Mouse (Mus musculus) cerebellum, adult 18-20 months (tissue): ENCODE measurements around the gene Rasgef1a.
A peak's percentile ranks its signal among the peaks of the same experiment; 100 is the strongest.

Experiments
- DNase-seq, 2 experiments: peaks; one replicate each; pipeline ENCODE4 v3.0.0; 2021

The Rasgef1a gene

DNA sequence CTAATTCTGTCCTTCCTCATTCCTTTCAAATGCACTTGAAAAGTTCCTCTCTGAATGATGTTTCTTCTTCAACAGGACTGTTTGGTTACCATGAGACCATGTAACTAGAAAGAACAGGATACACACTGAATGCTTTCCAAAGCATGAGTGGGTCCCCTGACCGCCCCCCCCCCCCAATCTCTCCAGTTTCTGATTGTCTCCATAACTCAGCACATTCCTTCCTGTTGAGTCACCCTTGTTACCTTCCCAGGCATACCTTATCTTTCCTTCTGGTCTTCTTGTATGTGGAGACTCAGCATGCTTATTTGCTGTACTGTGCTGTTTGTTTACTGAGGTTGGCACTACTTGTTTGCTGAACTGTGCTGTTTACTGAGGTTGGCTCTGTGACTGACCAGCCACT lies 20.2 kb downstream of the Rasgef1a start:
- DNase-seq = no peak

GRCm38 (mm10) chr6:118035639-118036038 lies 24.4 kb downstream of the Rasgef1a start:
- no peak for DNase-seq

DNA sequence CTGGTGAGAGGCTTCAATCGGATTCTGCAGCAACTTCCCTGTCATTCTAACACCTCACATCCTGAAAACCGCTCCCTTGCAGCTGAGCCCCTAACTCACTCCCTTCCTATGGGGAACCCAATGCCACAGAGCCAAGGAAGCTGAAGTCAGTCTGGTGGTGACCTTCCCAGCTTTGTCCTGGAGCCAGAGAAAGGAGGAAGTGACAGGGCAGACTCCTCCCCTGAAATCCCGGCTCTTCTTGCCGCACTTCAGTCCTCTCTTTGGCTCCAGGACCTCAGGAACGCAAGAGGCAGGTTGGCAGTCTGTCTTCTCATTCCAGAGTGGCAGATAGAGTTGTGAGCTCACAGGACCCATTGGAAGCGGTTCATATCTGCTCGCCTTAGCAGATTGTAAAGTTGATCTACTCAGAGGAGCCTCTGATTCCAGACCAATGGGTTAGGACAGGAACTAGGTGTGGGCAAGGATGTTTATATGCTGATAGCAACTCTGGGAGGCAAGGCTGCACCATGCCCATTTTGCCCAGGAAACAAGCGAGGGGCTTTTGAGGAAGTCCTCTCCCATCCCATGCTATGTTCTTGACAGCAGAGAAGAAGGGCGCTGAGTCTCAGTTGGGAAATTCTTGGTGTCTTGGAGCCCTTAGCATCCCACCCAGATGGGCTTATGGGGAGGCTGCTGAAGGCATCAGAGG lies 25.0 kb downstream of the Rasgef1a start:
- no peak for DNase-seq

GRCm38 (mm10) chr6:118036866-118037265 lies 25.6 kb downstream of the Rasgef1a start:
- DNase-seq = no peak

- DNase-seq = no peak
Observed at GRCm38 (mm10) chr6:118045180-118045579, 33.9 kb downstream of the Rasgef1a start.

GRCm38 (mm10) chr6:118045892-118046291 lies 34.7 kb downstream of the Rasgef1a start:
- DNase-seq = no peak

DNA sequence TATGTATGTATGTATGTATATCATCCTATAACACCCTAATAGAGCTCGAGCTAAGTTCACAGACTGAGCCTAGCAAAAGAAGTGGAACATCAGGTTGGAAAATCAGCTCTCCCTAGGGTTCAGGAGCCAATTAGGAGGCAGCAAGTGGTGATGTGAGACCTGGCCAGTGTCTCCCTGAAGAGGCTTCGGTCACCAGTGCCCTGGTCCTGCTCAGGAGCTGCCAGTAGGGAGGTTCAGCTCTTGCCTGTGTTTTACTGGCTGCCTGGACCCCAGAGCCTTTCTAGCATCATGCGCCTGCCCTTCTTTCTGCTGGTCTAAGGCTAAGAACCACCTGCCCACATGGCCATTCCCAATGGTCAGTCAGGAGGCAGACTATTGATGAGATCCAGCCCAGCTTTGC lies 35.3 kb downstream of the Rasgef1a start:
- no peak for DNase-seq

DNA sequence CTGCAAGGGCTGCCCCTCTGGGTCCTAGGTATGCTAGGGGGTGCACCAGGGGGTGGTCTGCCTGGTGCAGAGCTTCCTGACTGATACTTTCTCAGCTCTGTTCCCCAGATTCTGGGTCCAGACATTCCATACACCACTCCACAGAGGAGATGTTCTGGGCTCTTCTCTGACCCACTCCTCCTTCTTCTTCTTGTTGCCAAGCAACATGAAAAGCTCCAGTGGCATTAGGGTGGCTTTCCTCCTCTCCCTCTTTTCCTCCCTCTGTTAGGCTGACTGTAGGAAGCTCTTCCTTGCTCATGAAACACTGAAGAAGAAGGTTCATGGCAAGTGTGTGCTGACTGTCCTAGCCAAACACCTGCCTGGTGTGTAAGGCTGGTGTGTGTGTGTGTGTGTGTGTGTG lies 35.7 kb downstream of the Rasgef1a start:
- DNase-seq = no peak

DNA sequence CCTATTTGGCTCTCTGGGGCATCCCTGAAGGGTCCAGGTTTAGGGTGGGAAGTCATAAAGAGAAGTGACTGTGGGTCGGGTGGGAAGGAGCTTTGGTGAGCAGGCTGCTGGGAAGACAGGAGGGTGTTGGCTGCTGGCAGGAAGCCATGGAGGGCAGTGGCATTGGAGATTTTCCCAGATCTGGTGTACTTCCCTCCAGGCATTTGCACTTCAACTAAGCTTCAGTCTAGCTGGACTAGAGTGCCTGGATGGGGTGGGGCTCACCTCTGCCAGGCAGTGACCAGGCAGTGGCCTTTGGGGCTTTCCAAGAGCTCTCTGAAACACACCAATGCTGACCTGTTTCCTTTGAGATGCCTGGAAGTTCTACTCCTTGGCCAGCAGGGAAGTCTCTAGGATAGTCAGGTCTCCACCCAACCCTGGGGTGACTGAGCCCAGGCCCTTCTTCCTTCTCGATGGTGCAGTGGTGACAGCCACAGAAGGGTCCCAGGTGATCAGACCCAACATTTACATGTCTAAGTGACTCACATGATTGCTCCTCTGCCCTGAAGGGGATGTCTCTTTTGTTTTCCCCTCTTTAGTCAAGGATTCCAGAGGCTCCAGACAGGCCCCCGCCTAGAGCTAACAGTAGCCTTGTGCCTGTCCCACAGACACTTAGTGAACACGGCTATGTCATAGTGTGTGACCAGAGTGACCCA lies 36.7 kb downstream of the Rasgef1a start:
- peak; percentile 64 to 69 for DNase-seq

GRCm38 (mm10) chr6:118049776-118050175 lies 38.5 kb downstream of the Rasgef1a start:
- DNase-seq = no peak

GRCm38 (mm10) chr6:118051474-118051873 lies 40.2 kb downstream of the Rasgef1a start:
- DNase-seq = no peak

GRCm38 (mm10) chr6:118055209-118055608 lies 44.0 kb downstream of the Rasgef1a start:
- no peak for DNase-seq

GRCm38 (mm10) chr6:118061266-118061665 lies 50.0 kb downstream of the Rasgef1a start:
- DNase-seq = no peak

DNA sequence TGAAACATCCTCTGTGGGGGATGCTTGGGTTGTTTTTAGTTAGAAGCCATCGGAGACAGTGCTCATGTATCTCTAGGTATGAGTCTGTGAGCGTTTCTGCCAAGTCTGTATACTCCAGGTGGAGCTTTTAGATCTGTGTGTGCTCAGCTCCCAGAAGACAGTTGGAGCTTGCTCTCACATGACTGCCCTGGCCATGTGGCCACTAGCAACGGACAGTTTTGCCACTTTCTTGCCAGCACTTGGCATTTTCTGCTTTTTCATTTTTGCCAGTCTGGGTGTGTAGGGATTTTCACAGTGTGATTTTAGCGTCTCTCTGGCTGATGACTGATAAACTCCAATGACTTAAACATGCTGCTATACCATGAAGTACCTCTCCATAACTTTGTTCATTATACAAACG lies 52.0 kb downstream of the Rasgef1a start:
- peak; percentile 58 to 68 for DNase-seq

- peak; percentile 82 to 85 for DNase-seq
Observed at GRCm38 (mm10) chr6:118064968-118065530, 53.8 kb downstream of the Rasgef1a start.

- peak in 1 of 2 experiments; percentile 47 for DNase-seq
Observed at GRCm38 (mm10) chr6:118065837-118066198, 54.6 kb downstream of the Rasgef1a start.

DNA sequence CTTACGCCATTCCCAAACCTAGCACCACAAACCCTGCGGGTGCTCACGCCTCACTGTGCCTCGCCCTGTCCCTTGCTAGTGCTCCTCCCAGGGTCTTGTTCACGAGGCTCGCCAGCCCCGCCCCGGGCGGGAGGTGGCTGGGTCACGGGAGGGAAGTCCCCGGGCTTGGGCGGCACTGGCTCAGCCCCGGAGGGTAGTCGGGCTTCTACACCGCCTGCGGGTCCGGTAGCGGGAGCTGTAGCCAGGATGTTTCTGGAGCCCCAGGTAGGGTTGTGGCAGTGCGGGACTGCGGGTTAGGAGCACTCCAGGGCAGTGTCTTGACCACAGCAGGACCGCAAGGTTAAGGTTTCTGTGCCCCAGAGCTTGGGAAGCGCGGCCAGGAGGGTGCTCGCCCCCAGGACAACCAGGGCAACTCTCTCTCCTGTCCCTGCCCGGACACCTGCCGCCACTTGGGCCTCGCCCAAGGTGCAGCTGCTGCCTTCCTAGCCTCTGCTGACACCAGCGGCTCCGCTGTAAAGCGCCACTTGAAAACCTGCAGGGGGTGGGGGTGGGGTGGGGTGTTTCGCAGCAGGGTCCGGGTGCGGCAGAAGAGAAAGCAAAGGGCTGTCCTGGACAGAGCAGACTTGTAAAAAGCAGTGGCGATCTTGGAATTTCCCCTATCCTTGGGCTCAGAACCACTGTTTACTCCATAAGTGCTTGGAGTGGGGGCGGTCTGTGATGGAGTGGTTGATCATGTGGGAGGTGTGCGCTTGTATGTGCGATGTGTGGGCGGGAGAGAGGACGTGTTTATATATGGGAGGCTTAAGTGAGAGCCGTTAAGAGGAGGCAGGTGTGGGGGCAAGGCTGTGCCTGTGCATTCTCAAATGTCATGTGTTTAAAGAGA lies 55.2 kb downstream of the Rasgef1a start:
- peak; percentile 67 to 75 for DNase-seq

- no peak for DNase-seq
Observed at GRCm38 (mm10) chr6:118067720-118068119, 56.5 kb downstream of the Rasgef1a start.

DNA sequence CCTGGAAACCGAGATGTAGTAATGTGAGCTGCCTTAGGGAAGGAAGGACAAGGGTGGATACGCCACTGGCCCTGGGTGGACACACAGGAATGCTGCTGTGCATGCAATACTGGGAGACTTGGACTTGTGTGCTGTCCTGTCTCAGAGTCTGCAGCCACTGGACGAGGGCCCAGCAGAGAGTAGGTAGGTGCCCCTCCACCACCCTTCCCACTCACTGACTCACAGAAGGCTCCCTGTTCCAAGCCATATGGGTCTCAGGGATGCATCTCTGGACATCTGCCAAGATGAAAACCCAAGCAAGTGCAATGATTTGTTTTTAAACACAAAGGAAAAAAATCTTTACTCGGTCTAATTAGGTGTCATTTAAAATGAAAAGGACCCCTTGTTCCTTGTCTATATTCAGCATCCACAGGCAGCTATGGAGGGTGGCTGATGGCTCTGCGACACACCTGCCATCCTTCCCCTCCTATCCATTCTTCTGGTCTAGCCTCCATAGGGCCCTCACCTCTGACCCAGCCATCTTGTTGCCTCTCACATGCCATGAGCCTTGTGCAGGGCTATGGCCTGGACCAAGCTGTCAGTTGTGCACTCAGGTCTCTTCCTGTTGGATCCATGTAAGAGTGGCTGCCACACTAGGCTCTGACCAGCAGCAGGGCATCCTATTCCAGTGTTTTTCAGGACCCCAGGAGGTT lies 59.2 kb downstream of the Rasgef1a start:
- DNase-seq = peak; percentile 77 to 84

GRCm38 (mm10) chr6:118071013-118071350 lies 59.7 kb downstream of the Rasgef1a start:
- DNase-seq = no peak

DNA sequence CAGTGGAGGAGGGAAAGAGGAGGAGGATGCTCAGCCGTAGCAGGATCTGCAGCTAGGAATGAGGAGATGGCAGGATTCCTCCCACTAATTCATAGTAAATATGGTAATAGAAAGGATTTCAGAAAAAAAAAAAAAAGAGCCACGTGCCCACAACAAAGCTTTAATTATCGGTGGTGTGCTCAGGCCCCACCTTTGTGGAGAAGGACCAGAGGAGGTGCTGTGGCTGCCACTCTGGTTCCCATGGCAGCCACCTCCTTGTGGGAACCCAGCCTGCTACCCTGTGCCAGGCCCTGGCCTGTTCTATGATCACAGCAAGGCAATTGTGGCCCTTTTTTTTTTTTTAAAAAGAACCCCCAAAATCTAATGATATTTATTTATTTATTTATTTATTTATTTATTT lies 60.2 kb downstream of the Rasgef1a start:
- DNase-seq = no peak

GRCm38 (mm10) chr6:118072176-118072575 lies 60.9 kb downstream of the Rasgef1a start:
- DNase-seq = peak; percentile 82 to 85

DNA sequence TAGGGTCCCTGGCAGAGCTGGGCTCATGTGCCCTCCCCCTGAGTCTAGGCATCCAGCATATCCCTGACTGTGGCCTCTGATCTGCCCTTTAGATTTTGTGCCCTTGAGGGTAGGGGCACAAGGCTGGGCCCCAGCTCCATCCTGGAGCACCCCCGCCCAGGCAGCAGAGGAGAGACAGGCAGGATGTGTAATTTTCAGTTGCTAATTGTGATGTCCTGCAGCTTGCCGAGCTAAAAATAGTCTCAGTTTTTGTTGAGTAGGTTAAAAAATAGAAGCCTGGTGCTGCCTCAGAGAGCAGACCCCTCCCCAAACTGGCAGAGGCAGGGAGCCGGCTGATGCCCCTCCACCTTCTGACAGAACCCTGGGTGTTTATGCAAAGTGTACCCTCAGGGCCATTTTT lies 62.9 kb downstream of the Rasgef1a start:
- DNase-seq = no peak
